ENCODE assay signal across 8 mouse cellular contexts in genomic region chr7:73616971-73617906, GRCm38 (mm10).
A peak's percentile ranks its signal among the peaks of the same experiment; 100 is the strongest.
DNase-seq lines count a peak whose midpoint lies in the region; ATAC-seq and TF ChIP-seq lines count a peak whose summit lies in the region.

No protein-coding gene starts in this region.

- peak overlapping the region; percentile 81 for H3K4me2 ChIP-seq in liver, postnatal 0 days (ENCODE audit: low read depth, low read length)
- H3K4me2 ChIP-seq in neural tube, embryonic 11.5 days (ENCODE audit: low read depth) = peak overlapping the region; percentile 63

- peak; percentile 47 for DNase-seq in adrenal gland, adult 8-10 months
- DNase-seq in fibroblast of lung, adult 2 months (ENCODE audit: low read depth) = peak; percentile 53
- peak; percentile 77 to 78 for DNase-seq in heart, postnatal 10 days
- peak; percentile 58 to 75 for DNase-seq in kidney, postnatal 25 days
- peak; percentile 53 for DNase-seq in liver, postnatal 0 days
- DNase-seq in neural tube, embryonic 11.5 days (ENCODE audit: low spot score) = peak; percentile 70
- no peak for DNase-seq in frontal cortex, postnatal 14 days (ENCODE audit: low spot score in 2 of 2)

- H3K27me3 ChIP-seq in E14TG2a.4 (ENCODE audit: insufficient read depth, low read length) = no peaks in the 10 kb centered on the region
- H3K27me3 ChIP-seq in liver, postnatal 0 days (ENCODE audit: insufficient read depth, low read length) = no peaks in the 10 kb centered on the region
- H3K27me3 ChIP-seq in neural tube, embryonic 11.5 days (ENCODE audit: control insufficient read depth, insufficient read depth, low read length) = no peaks in the 10 kb centered on the region

- peak overlapping the region; percentile 94 for H3K9ac ChIP-seq in liver, postnatal 0 days (replicated peaks)
- H3K9ac ChIP-seq in neural tube, embryonic 11.5 days (ENCODE audit: low read length) = peak overlapping the region; percentile 95

- H3K36me3 ChIP-seq in E14TG2a.4 (ENCODE audit: insufficient read depth, low read length) = no peaks in the 10 kb centered on the region
- H3K36me3 ChIP-seq in liver, postnatal 0 days (replicated peaks; ENCODE audit: insufficient read depth, low read length) = no peaks in the 10 kb centered on the region
- H3K36me3 ChIP-seq in neural tube, embryonic 11.5 days (ENCODE audit: control insufficient read depth, insufficient read depth, low read length) = no peaks in the 10 kb centered on the region

- no peak for ATAC-seq in liver, postnatal 0 days
- ATAC-seq in neural tube, embryonic 11.5 days (ENCODE audit: insufficient read depth, low FRiP score, low TSS enrichment) = no peak

- H3K9me3 ChIP-seq in E14TG2a.4 (ENCODE audit: low read length) = no peaks in the 10 kb centered on the region
- no peaks in the 10 kb centered on the region for H3K9me3 ChIP-seq in liver, postnatal 0 days (ENCODE audit: low read length)
- no peaks in the 10 kb centered on the region for H3K9me3 ChIP-seq in neural tube, embryonic 11.5 days (ENCODE audit: control insufficient read depth, low read length)

- intact Hi-C loops in heart, postnatal 10 days (cut with DNase I) = loop anchor here (1.0 kb wide), 2 partner anchors 10 to 22 kb away; no protein-coding TSS in a partner anchor

- peaks cover 66% of the 10 kb centered on the region for H3K4me1 ChIP-seq in E14TG2a.4 (replicated peaks; ENCODE audit: low read depth, low read length)
- H3K4me1 ChIP-seq in liver, postnatal 0 days (ENCODE audit: insufficient read depth) = peaks cover 13% of the 10 kb centered on the region
- peaks cover 14% of the 10 kb centered on the region for H3K4me1 ChIP-seq in neural tube, embryonic 11.5 days (ENCODE audit: control insufficient read depth, insufficient read depth, low read length)

- H3K4me3 ChIP-seq in E14TG2a.4 (replicated peaks; ENCODE audit: low read length) = peak overlapping the region; percentile 86
- H3K4me3 ChIP-seq in liver, postnatal 0 days (ENCODE audit: low read depth, low read length) = peak overlapping the region; percentile 75
- peak overlapping the region; percentile 54 for H3K4me3 ChIP-seq in neural tube, embryonic 11.5 days (ENCODE audit: low read depth, low read length)

- no peak for TF ChIP-seq EP300 in liver, postnatal 0 days (IDR thresholded peaks at IDR 0.05; ENCODE audit: low read depth)

- 17% methylated on average over 21 of the region's 21 CpGs for WGBS in liver, postnatal 0 days (ENCODE audit: insufficient replicate concordance)
- WGBS in neural tube, embryonic 11.5 days = 5% methylated on average over 21 of the region's 21 CpGs

- no peak for TF ChIP-seq CTCF in E14TG2a.4 (conservative IDR thresholded peaks at IDR 0.05; ENCODE audit: low read length)
- no peak for TF ChIP-seq CTCF in liver, postnatal 0 days (IDR thresholded peaks at IDR 0.05; ENCODE audit: low read depth)

- peak overlapping the region; percentile 100 for H3K27ac ChIP-seq in liver, postnatal 0 days (ENCODE audit: low read depth)
- peak overlapping the region; percentile 98 for H3K27ac ChIP-seq in neural tube, embryonic 11.5 days (ENCODE audit: low read depth, low read length)

Comparison
In these comparisons a context has a peak if more than half of its experiments do, and no peak if none do; other contexts are left out.
1. DNase-seq: peak in adrenal gland, adult 8-10 months (single experiment), fibroblast of lung, adult 2 months (single experiment), heart, postnatal 10 days (2 of 2), kidney, postnatal 25 days (2 of 2), liver, postnatal 0 days (single experiment) and neural tube, embryonic 11.5 days (single experiment); none in frontal cortex, postnatal 14 days (0 of 2).
2. Peak in every context shown above with its lines, with median percentiles within 50 percentile points of each other: H3K4me3 ChIP-seq.